Mouse (Mus musculus): ENCODE measurements at regions not wholly inside any gene's neighbourhood (a gene's known extent, or its start where the extent isn't known, plus 50 kb on each side); places are given as distances from the start of the nearest gene placed in this dataset.

GRCm38 (mm10) chr5:116879761-116880160 is 236.2 kb downstream of the Suds3 start:
- no peak for TF ChIP-seq CTCF (IDR thresholded peaks at IDR 0.05; ENCODE audit: insufficient read depth, low read depth, low read length)
- no peak for TF ChIP-seq POLR2A (IDR thresholded peaks at IDR 0.05; ENCODE audit: insufficient read depth, low read depth, low read length)
